Mouse (Mus musculus): ENCODE measurements at regions not wholly inside any gene's neighbourhood (a gene's known extent, or its start where the extent isn't known, plus 50 kb on each side); places are given as distances from the start of the nearest gene placed in this dataset.

DNA sequence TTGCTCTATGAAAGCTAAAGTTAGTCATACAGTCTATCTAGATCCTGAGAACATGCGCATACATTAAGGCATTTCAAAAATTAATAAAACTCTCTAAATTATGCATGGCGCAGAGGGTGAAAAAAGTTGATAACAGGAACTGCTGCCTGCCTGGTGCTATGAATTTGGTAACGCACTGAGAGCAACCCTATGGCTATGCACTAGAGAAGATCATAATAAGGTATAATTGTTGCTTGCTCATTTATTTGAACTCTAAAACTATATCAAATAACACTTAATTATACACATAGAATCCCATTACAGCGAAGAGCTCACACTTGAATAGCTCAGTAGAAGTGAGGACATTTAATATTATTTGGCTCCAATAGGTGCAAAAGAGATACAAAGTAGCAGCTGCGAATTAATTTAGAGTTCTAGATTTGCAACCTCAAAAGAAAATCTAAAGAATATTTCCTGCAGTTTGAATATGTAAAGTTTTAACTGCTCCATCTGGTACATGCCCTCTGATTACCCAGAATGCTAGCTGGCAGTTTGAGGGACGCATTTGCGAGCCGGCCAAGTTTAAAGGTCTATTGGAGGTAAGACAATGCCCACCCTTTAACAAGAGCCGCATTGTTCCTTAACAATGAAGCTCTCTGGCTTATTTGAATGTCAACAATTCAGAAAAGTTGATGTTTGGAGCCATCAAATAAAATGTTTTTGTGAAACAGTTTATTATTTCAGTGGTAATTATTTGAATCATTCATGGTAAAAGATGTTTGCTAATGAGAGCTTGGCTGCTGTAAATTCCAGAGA, 56.0 kb upstream of the Fbxl4 start:
- no peak for DNase-seq

DNA sequence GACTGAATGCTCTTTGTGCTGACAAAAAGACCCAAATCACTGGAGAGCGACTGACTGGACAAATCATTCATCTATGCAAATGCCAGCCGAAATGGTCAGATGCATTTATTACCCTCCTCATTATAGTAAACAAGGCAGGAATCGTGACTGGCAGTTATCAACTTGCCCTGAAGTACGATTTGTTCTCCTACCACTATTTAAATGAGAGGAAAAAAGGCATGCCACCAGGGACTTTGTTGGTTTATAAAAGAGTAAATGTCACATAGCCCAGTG, 55.5 kb upstream of the Fbxl4 start:
- DNase-seq, result no peak

DNA sequence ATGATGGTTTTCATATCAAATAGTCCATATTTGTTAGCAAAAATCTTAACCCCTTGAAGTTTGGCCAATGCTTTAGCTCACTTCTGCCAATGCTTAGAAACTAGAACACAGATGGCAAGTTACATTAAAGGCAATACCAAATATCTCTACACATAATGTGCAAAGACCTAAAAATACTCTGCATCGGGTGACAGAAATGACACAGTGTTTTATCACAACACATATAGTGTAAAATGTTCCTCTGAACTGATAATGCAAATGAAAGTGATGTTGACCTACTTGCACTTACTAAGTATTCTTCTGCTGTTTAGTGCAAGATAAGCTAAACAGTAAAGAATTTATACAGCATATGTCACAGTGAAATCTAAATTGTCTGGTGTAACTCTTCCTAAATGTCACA, 55.1 kb upstream of the Fbxl4 start:
- no peak for DNase-seq

Data from kidney, postnatal 14 days (tissue).